Mouse (Mus musculus) cerebellum, postnatal 36 days (tissue): ENCODE measurements around the gene Gm20388.

Experiments used
- DNase-seq, 2 experiments: peaks; one replicate each; pipeline ENCODE4 v3.0.0; 2021 to 2022; ENCODE audit warnings: mixed read lengths in 2 of 2

The Gm20388 gene

GRCm38 (mm10) chr8:124371410-124372123 lies 4460.9 kb downstream of the Gm20388 start:
- DNase-seq = peak in 1 of 2 experiments; percentile 5

- DNase-seq = no peak
These were observed 4463.1 kb downstream of the Gm20388 start for GRCm38 (mm10) chr8:124373753-124374152.

GRCm38 (mm10) chr8:124375168-124375567 lies 4464.5 kb downstream of the Gm20388 start:
- peak in 1 of 2 experiments; percentile 9 for DNase-seq

GRCm38 (mm10) chr8:124375727-124376126 lies 4465.1 kb downstream of the Gm20388 start:
- peak; percentile 54 to 56 for DNase-seq

- peak in 1 of 2 experiments; percentile 2 for DNase-seq
These were observed 4465.8 kb downstream of the Gm20388 start for GRCm38 (mm10) chr8:124376406-124376805.

GRCm38 (mm10) chr8:124379289-124379688 lies 4468.6 kb downstream of the Gm20388 start:
- DNase-seq = no peak

- DNase-seq = no peak
These were observed 4471.6 kb downstream of the Gm20388 start for GRCm38 (mm10) chr8:124382235-124382634.

- no peak for DNase-seq
These were observed 4473.7 kb downstream of the Gm20388 start for GRCm38 (mm10) chr8:124384336-124384735.

- peak; percentile 52 to 60 for DNase-seq
These were observed 4475.7 kb downstream of the Gm20388 start for GRCm38 (mm10) chr8:124386225-124386899.

GRCm38 (mm10) chr8:124389495-124389894 lies 4478.9 kb downstream of the Gm20388 start:
- DNase-seq = no peak

- DNase-seq = no peak
These were observed 4480.6 kb downstream of the Gm20388 start for GRCm38 (mm10) chr8:124391191-124391590.

GRCm38 (mm10) chr8:124392271-124393012 lies 4481.8 kb downstream of the Gm20388 start:
- DNase-seq = no peak

- DNase-seq = no peak
These were observed 4482.4 kb downstream of the Gm20388 start for GRCm38 (mm10) chr8:124393013-124393412.

- no peak for DNase-seq
These were observed 4483.3 kb downstream of the Gm20388 start for GRCm38 (mm10) chr8:124393927-124394326.

- no peak for DNase-seq
These were observed 4484.3 kb downstream of the Gm20388 start for GRCm38 (mm10) chr8:124394951-124395350.
